ENCODE assay signal across 34 mouse cellular contexts in the genomic region with DNA sequence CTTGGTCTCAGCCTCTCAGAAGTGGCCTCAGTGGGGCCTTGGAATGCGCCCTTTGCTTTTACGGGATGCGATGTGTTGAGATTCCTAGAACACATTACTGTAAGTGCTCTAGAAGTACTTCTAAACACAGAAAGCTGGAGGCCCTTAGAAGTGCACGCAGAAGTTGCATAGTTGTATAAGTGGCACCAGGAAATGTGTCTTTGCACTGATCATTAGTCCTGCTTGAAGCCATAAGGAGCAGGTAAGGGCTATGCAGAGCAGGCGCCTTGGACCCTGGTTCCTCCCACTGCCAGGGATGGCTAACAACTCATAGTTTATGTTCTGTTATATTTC.
"Had no signal": no experiment of that assay in that cellular context is flagged by ENCODE, and none has a peak within 500 bp of the region (broad histone marks: within the 10 kb centered on the region; RNA-seq: fewer than 3 reads in every experiment).

No protein-coding gene starts in this region.

- H3K27me3 ChIP-seq: heart, embryonic 12.5 days; heart, embryonic 13.5 days; heart, embryonic 15.5 days; hindbrain, embryonic 13.5 days; hindbrain, embryonic 15.5 days; intestine, embryonic 15.5 days; kidney, embryonic 15.5 days had no signal

- DNase-seq: heart, adult 2 months; heart, postnatal 10 days; heart, postnatal 14 days; heart, postnatal 36 days; heart, postnatal 4 days; kidney, adult 11 months; kidney, adult 18-20 months; kidney, adult 2 months; kidney, adult 8-10 months; kidney, adult 9 months; kidney, postnatal 10 days; kidney, postnatal 14 days; kidney, postnatal 25 days; kidney, postnatal 36 days; kidney, postnatal 4 days; layer of hippocampus, adult 9-11 months had no signal

- H3K9me3 ChIP-seq: heart, embryonic 10.5 days; heart, embryonic 12.5 days; heart, embryonic 13.5 days; heart, embryonic 15.5 days; hindbrain, embryonic 10.5 days; hindbrain, embryonic 12.5 days; hindbrain, embryonic 13.5 days; hindbrain, embryonic 15.5 days; intestine, embryonic 15.5 days; kidney, embryonic 15.5 days had no signal

- H3K27ac ChIP-seq: heart, adult 2 months; heart, embryonic 10.5 days; heart, embryonic 13.5 days; heart, embryonic 15.5 days; hindbrain, embryonic 12.5 days; hindbrain, embryonic 13.5 days; hindbrain, embryonic 14.5 days; hindbrain, embryonic 15.5 days; hindbrain, postnatal 0 days; intestine, embryonic 15.5 days; kidney, embryonic 15.5 days; kidney, postnatal 0 days; layer of hippocampus, adult 2 months had no signal

- H3K4me2 ChIP-seq: heart, embryonic 11.5 days; heart, embryonic 12.5 days; heart, embryonic 13.5 days; heart, embryonic 15.5 days; hindbrain, embryonic 12.5 days; hindbrain, embryonic 13.5 days; hindbrain, embryonic 14.5 days; hindbrain, embryonic 15.5 days; intestine, embryonic 15.5 days; kidney, embryonic 15.5 days had no signal

- ATAC-seq: hindbrain, embryonic 16.5 days; inflammation-experienced regulatory T-cells, adult 6 months; intestine, postnatal 0 days had no signal

- H3K36me3 ChIP-seq: heart, embryonic 10.5 days; heart, embryonic 12.5 days; heart, embryonic 13.5 days; heart, embryonic 15.5 days; hindbrain, embryonic 10.5 days; hindbrain, embryonic 12.5 days; hindbrain, embryonic 13.5 days; hindbrain, embryonic 15.5 days; intestine, embryonic 15.5 days; kidney, embryonic 15.5 days had no signal

- H3K4me3 ChIP-seq: heart, adult 2 months; heart, embryonic 10.5 days; heart, embryonic 12.5 days; heart, embryonic 13.5 days; heart, embryonic 15.5 days; hindbrain, embryonic 10.5 days; hindbrain, embryonic 12.5 days; hindbrain, embryonic 13.5 days; hindbrain, embryonic 15.5 days; intestine, embryonic 15.5 days; kidney, embryonic 15.5 days; layer of hippocampus, adult 2 months had no signal

- H3K9ac ChIP-seq: heart, embryonic 12.5 days; heart, embryonic 13.5 days; heart, embryonic 15.5 days; hindbrain, embryonic 12.5 days; hindbrain, embryonic 13.5 days; hindbrain, embryonic 14.5 days; hindbrain, embryonic 15.5 days; intestine, embryonic 15.5 days; kidney, embryonic 15.5 days had no signal
